Mouse (Mus musculus): ENCODE data around the gene D430041D05Rik.
A peak's percentile ranks its signal among the peaks of the same experiment; 100 is the strongest.

The D430041D05Rik gene

GRCm38 (mm10) chr2:104404036-104404435 is 6.8 kb downstream of the D430041D05Rik start:
- no peak for DNase-seq

- DNase-seq: no peak
Measured at GRCm38 (mm10) chr2:104398651-104399290, 12.0 kb downstream of the D430041D05Rik start.

GRCm38 (mm10) chr2:104395961-104396360 is 14.9 kb downstream of the D430041D05Rik start:
- DNase-seq: no peak

GRCm38 (mm10) chr2:104394769-104395168 is 16.0 kb downstream of the D430041D05Rik start:
- DNase-seq: no peak

- DNase-seq: no peak
Measured at GRCm38 (mm10) chr2:104392700-104393312, 18.0 kb downstream of the D430041D05Rik start.

GRCm38 (mm10) chr2:104389231-104389630 is 21.6 kb downstream of the D430041D05Rik start:
- DNase-seq: no peak

- peak; percentile 46 for DNase-seq
Measured at GRCm38 (mm10) chr2:104385941-104386340, 24.9 kb downstream of the D430041D05Rik start.

- no peak for DNase-seq
Measured at GRCm38 (mm10) chr2:104383589-104383988, 27.2 kb downstream of the D430041D05Rik start.

GRCm38 (mm10) chr2:104382813-104383212 is 28.0 kb downstream of the D430041D05Rik start:
- DNase-seq: no peak

- DNase-seq: no peak
Measured at GRCm38 (mm10) chr2:104379304-104379703, 31.5 kb downstream of the D430041D05Rik start.

GRCm38 (mm10) chr2:104378791-104379190 is 32.0 kb downstream of the D430041D05Rik start:
- no peak for DNase-seq

GRCm38 (mm10) chr2:104377990-104378389 is 32.8 kb downstream of the D430041D05Rik start:
- no peak for DNase-seq

GRCm38 (mm10) chr2:104372156-104372555 is 38.7 kb downstream of the D430041D05Rik start:
- no peak for DNase-seq

GRCm38 (mm10) chr2:104371606-104372130 is 39.1 kb downstream of the D430041D05Rik start:
- no peak for DNase-seq

GRCm38 (mm10) chr2:104367836-104368298 is 42.9 kb downstream of the D430041D05Rik start:
- no peak for DNase-seq

- no peak for DNase-seq
Measured at GRCm38 (mm10) chr2:104367291-104367690, 43.5 kb downstream of the D430041D05Rik start.

- DNase-seq: no peak
Measured at GRCm38 (mm10) chr2:104359305-104359704, 51.5 kb downstream of the D430041D05Rik start.

- no peak for DNase-seq
Measured at GRCm38 (mm10) chr2:104358881-104359280, 51.9 kb downstream of the D430041D05Rik start.

GRCm38 (mm10) chr2:104356531-104356930 is 54.3 kb downstream of the D430041D05Rik start:
- no peak for DNase-seq

GRCm38 (mm10) chr2:104354117-104354516 is 56.7 kb downstream of the D430041D05Rik start:
- no peak for DNase-seq

GRCm38 (mm10) chr2:104352204-104352493 is 58.7 kb downstream of the D430041D05Rik start:
- no peak for DNase-seq

GRCm38 (mm10) chr2:104351415-104352203 is 59.2 kb downstream of the D430041D05Rik start:
- no peak for DNase-seq

GRCm38 (mm10) chr2:104337619-104338018 is 73.2 kb downstream of the D430041D05Rik start:
- no peak for DNase-seq

- DNase-seq: no peak
Measured at GRCm38 (mm10) chr2:104335824-104336223, 75.0 kb downstream of the D430041D05Rik start.

All from thymus, postnatal 25 days (tissue).